Mouse (Mus musculus): ENCODE measurements around the gene Arrdc3.
"Not testable (repeated sequence)": the region's sequence is repeated elsewhere in the genome, so short reads cannot be mapped to it uniquely, and the experiment has no call there.

Gene Arrdc3

GRCm38 (mm10) chr13:80883190-80883589, at the start of gene Arrdc3:
Arrdc3 (plus strand) TSS chr13:80883384.
- in situ Hi-C loops (cut with MboI; ENCODE audit: low sequenced_read_pairs), result no loop called here

DNA sequence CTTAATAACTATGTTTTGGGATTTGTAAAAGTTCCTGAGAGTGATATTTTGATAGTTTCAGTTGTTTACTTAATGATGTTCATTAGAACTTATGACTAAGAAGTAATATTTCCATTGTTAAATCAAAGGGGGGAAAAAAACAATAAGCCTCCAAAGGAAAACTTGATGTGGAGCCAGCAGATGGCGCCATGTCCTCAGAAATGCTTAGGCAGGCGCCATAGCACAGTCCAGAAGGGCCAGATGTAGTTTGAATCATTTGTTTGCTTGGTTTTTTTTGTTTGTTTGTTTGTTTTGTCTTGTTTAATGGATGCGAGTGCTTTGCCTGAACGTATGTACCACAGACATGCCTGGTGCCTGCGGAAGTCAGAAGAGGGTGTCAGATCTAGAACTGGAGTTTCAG, 21.0 kb upstream of the Arrdc3 start:
- in situ Hi-C loops (cut with MboI; ENCODE audit: low sequenced_read_pairs), result loop anchor here (10.0 kb wide), 1 partner anchor 573 kb away; no protein-coding TSS in a partner anchor

DNA sequence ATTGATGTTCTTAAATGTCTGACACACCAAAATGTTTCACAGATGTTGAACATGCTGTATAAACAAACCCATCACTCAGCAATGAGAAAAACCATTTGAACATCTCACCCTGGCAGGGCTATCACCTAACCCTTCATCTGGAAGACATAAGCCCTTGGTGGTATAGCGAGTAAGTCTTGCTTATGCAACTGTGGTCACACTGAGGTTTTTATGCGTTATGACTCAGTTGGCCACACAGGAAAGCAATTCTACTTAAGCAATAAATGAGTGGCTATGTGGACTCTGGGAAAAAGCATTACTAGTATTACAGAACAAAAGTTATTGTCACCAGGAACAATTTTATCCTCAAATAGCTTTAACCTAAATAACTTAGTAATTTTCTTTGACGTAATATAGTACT, 19.0 kb upstream of the Arrdc3 start:
- in situ Hi-C loops (cut with MboI; ENCODE audit: low sequenced_read_pairs), result loop anchor here (10.0 kb wide), 1 partner anchor 571 kb away; no protein-coding TSS in a partner anchor

DNA sequence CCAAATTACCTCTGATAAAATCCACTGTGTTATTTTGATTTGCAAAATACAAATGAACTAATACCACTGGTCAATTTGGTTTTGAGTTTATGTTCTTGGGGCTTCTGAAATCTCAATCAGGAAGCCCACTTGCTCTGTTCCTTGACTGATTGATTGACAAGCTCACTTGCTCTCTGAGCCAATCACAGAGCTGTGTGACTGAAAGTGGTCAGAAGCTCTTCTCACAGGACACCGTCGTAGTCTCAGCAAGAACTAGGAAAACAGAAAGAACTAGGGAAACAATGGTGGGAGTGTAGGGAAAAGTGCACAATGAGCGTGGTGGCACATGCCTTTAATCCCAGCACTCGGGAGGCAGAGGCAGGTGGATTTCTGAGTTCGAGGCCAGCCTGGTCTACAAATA, 8.1 kb upstream of the Arrdc3 start:
- in situ Hi-C loops (cut with MboI; ENCODE audit: low sequenced_read_pairs), result loop anchor here (5.0 kb wide), 1 partner anchor 492 kb away; no protein-coding TSS in a partner anchor

GRCm38 (mm10) chr13:80880756-80881155, 2.4 kb upstream of the Arrdc3 start:
- in situ Hi-C loops (cut with MboI; ENCODE audit: low sequenced_read_pairs), result no loop called here

GRCm38 (mm10) chr13:80881722-80882500, 1.3 kb upstream of the Arrdc3 start:
- in situ Hi-C loops (cut with MboI; ENCODE audit: low sequenced_read_pairs), result no loop called here

GRCm38 (mm10) chr13:80882716-80883135, 458 bp upstream of the Arrdc3 start:
- in situ Hi-C loops (cut with MboI; ENCODE audit: low sequenced_read_pairs), result no loop called here

DNA sequence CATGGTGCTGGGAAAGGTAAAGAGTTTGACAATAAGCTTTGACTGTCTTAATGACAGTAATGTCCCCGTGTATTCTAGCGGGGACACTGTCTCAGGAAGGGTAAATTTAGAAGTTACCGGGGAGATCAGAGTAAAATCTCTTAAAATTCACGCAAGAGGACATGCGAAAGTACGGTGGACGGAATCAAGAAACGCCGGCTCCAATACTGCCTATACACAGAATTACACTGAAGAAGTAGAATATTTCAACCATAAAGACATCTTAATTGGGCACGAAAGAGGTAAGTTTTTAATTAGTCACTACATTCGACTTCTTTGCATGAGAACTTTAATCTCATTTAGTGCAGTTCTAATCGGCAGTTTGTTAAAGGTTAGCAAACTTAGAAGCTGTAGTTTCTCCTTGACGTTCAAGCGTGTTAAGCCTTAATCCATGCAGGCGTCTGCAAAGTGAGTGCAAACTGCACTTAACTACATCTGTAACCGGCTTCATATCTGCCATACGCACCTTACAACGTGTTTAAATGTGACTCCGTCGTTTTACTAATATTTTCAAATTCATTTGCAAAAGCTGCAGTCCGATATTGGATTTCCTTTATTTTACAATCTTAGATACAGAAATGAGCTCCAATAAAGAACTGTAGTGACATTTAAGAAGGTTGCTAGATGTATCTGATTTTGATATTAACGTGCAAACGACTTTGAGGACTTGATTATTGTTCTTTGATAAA, 629 bp downstream of the Arrdc3 start:
- in situ Hi-C loops (cut with MboI; ENCODE audit: low sequenced_read_pairs), result no loop called here

- in situ Hi-C loops (cut with MboI; ENCODE audit: low sequenced_read_pairs), result no loop called here
Observed at GRCm38 (mm10) chr13:80884377-80884983, 1.3 kb downstream of the Arrdc3 start.

DNA sequence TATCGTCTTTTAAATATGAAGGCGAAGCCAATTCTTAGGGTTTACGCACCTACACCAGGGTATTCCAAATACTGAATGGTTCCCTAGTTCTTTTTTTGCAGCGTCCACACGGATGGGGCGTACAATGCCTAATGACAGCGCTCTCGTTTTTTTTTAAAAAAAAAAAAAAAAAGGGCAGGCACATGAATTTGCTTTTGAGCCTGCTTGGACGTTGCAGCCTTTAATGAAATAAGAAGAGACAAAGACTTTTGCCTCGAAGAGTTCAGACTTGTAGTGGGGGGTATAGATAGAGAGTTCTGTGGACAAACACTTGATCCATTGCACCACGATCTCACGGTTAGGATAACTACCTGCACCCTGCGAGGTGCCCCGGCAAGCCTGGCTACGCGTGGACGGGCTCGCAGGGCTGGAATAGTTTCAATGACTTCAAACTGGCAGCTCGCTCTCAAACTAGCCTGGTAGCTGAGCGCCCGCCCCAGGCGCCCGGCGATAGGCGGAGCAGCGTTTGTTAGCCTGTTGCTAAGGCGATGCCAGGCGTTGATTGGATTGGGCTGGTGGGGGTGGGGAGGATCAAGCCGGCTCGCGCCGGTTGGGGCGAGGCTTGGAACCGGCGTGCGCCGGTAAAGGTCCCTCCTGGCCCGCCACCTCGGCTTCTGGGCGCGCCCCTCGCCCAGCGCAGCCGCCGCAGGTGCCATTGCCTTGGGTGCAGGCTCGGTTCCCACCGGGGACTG, 2.1 kb downstream of the Arrdc3 start:
- in situ Hi-C loops (cut with MboI; ENCODE audit: low sequenced_read_pairs), result no loop called here

- in situ Hi-C loops (cut with MboI; ENCODE audit: low sequenced_read_pairs), result no loop called here
Observed at GRCm38 (mm10) chr13:80885834-80886663, 2.9 kb downstream of the Arrdc3 start.

DNA sequence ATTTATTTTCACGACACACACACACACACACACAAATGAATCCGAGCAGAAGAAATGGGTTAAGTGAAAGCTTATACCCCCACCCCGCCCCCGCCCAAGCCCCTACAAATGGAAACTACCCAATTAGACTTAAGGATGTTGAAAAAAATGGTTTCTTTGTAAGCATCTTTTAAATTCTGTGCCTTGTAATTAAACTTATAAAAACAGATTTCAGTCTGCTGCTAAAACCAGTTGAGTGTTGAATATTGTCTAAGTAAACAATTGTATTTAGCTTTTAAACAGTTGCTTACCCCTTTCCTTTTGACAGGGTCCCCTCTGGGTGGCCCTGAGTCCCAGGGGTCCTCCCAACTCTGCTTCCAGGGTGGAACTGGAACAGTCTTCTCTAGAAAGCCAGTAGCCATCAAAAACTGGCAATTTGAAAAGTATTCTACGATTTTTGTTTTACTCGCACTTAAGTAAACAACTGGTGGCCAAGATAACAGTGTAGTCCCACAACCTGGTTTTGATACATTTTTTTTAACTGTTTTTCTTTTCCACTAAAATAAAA, 3.6 kb downstream of the Arrdc3 start:
- in situ Hi-C loops (cut with MboI; ENCODE audit: low sequenced_read_pairs), result no loop called here

- in situ Hi-C loops (cut with MboI; ENCODE audit: low sequenced_read_pairs), result no loop called here
Observed at GRCm38 (mm10) chr13:80887842-80888241, 4.7 kb downstream of the Arrdc3 start.

GRCm38 (mm10) chr13:80894928-80895327, 11.7 kb downstream of the Arrdc3 start:
- in situ Hi-C loops (cut with MboI; ENCODE audit: low sequenced_read_pairs), result not testable (repeated sequence)

DNA sequence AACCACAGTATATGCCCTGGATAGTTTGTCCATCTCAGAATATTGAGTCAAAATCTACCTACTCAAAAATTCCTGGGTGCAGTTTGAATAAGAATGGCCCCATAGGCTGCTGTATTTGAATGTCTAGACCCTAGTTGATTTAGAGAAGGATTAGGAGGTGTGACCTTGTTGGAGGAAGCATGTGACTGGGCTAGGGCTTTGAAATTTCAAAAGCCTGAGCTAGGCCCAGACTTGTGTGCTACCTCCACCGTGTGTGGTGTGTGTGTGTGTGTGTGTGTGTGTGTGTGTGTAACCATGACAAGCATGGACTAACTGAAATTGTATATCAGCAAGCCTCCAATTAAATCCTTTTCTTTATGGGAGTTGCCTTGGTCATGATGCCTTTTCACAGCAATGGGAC, 14.2 kb downstream of the Arrdc3 start:
- in situ Hi-C loops (cut with MboI; ENCODE audit: low sequenced_read_pairs), result no loop called here

GRCm38 (mm10) chr13:80898095-80898494, 14.9 kb downstream of the Arrdc3 start:
- in situ Hi-C loops (cut with MboI; ENCODE audit: low sequenced_read_pairs), result no loop called here

DNA sequence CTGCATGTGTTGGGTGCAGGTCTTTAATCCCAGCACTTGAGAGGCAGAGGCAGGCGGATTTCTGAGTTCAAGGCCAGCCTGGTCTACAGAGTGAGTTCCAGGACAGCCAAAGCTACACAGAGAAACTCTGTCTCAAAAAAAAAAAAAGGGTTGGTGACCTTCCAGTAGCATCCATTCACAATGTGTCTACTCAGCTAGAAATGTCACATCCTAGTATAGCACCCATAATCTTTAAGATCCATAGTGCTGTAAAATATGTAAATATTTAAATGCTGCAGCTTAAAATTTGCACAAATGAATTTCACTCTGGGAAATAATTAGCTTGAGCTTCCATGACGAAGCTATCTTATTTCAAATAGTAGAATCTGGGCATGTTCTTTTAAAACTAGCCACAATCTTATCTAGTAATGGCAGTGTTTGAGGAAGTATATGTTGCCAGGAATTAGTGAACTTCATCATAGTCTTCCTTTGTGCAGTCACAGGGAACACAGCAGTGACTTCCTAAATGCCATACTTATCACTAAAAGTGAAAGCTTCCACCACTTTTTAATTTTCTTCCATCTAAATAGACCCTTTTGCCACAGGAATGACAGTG, 16.3 kb downstream of the Arrdc3 start:
- in situ Hi-C loops (cut with MboI; ENCODE audit: low sequenced_read_pairs), result no loop called here

GRCm38 (mm10) chr13:80901432-80901831, 18.2 kb downstream of the Arrdc3 start:
- in situ Hi-C loops (cut with MboI; ENCODE audit: low sequenced_read_pairs), result no loop called here

DNA sequence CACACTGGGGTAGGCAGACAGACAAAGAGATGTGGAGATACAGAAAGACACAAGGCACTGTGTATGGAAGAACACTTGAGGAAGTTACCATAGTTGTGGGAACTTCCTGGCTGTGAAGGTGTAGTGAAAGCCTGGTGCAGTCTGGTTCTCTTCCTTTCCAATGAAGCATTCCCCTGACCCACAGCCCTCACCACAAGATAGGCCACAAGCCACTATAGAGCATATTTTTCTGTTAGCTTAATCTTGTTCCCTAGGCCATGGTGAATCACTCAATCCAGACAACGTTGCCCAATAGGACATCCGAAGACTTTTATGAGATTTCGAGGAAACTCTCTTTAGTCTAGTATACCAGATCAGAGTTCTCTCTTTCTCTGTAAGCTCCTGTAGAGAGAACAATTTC, 19.6 kb downstream of the Arrdc3 start:
- in situ Hi-C loops (cut with MboI; ENCODE audit: low sequenced_read_pairs), result no loop called here
